Mouse (Mus musculus): ENCODE results near the gene Cyp4f40.

DNA sequence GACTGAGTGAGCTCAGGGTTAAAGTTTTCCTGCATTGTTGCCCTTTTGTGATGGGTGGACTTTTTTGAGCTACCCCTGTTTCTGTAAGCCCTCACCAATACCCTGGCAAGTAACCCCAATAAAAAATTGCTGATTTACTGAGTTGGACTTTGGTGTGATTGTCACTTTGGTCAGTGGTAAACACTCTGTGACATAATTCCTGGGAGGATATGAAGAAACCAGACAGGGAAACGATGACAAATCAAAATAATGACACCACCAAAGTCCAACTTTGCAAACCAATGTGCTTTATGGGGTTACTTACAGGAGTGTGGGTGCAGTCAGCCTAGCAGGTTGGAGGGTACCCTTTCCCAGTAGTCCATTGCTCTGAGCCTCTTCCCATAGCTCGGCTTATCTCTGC, 21.5 kb upstream of the Cyp4f40 start:
- TF ChIP-seq POLR2A (IDR thresholded peaks at IDR 0.05; ENCODE audit: control insufficient read depth, low read depth, low read length) (no peak), CTCF (IDR thresholded peaks at IDR 0.05; ENCODE audit: control insufficient read depth, insufficient read depth, insufficient replicate concordance, low read depth, low read length) (no peak)
